Mouse (Mus musculus): ENCODE data around the gene Cacnb3.

DNA sequence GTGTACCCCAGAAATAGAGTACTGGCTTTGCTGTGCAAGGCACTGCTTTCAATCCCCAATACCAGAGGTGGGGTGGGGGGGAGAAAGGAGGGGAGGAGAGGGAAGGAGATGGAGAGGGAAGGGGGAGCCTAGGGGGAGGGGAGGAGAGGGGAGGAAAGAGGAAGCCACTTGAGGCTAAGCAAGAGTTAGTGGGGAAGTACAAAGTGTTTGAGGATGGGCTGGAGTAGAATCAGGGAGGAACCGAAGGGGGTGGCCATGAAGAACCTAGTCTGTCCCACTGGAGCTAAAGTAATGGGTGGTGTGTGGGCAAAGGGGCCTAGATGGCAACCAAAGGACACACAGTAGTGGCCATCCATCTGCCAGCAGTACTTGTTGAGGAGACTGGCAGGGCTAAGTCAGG is 53.1 kb downstream of the Cacnb3 start:
- TF ChIP-seq CTCF (conservative IDR thresholded peaks at IDR 0.05; ENCODE audit: low read length) (no peak), NANOG (IDR thresholded peaks at IDR 0.05; ENCODE audit: borderline replicate concordance, low read length) (no peak), POU5F1 (IDR thresholded peaks at IDR 0.05; ENCODE audit: borderline replicate concordance, low read length) (no peak)

All from E14TG2a.4 (cell line).